Mouse (Mus musculus) naive thymus-derived CD4-positive, alpha-beta T cell, adult 5 months (primary cell): ENCODE measurements around the gene Spin2d. TPM values are rescaled to one million over a fixed set of nuclear protein-coding genes. Genes with fewer than 3 reads are reported as not detected.

Experiments
- polyA plus RNA-seq: library from polyadenylated mRNA; unstranded; fragments of 100-300 nt; shearing (Covaris generic); gene quantifications from one replicate; pipeline ENCODE4 v1.2.1, GENCODE M21; 2017

The Spin2d gene
- not detected for polyA plus RNA-seq

DNA sequence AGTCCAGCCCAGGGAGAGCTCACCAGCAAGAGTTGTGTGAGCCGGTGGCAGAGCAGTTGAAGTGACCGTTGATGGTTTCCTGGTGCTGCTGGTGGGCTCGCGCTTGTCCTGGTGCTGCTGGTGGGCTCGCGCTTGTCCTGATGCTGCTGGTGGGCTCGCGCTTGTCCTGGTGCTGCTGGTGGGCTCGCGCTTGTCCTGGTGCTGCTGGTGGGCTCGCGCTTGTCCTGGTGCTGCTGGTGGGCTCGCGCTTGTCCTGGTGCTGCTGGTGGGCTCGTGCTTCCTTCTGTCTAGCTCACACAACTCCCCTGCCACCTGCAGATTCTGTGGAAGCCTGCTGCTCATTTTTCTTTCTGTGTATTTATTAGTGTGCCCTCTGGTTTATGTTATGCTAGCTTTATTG, at the start of gene Spin2d:
Gene Spin2d (minus strand): TSS at position 101 of the 400 bp plus-strand sequence.

GRCm38 (mm10) chrX:73213819-73214564, 37.2 kb upstream of the Spin2d start, which contains the start of gene Xlr4b:
Xlr4b (plus strand) TSS chrX:73214333.

DNA sequence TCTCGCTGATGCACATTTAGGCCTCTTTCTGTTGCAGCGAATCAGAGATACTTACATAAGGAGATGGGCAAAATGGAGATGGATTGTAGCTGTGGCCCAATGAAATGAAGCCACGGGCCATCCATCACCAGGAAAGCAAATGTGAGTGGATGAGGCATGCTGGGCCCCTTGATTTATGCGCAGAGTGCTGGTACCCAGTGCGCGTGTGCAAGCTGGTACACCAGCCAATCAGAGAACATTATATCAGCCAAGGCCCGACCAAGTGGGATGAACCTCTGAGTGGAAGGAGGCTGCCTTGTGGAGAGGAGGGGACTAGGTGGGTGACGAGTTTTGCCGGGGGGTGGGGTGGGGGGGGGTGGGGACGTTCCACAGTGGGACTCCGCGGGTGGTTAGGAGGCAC, 15.1 kb upstream of the Spin2d start, which contains the start of gene Xlr3b:
Gene Xlr3b (plus strand): TSS at position 274 of the 400 bp plus-strand sequence.

DNA sequence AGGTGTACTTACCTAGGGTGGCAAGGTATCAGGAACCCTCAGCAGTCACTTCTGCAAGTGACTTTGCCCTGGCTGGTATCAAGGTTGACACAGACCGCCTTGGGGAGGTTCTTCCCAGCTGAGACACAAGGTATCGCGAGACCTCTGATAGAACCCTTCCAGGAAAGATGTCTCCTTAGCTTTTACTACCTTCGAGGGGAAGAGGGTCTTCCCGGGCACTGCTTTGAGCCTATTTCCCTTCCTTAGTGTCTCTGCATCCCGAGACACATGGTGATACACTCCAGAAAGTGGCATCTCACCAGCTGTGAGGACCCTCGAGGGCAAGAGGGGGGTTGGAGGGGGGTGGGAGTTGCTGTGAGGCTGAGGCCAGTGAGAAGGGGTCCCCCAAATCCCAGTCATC, 27.4 kb downstream of the Spin2d start, which contains the start of gene DXBay18:
Gene DXBay18 (minus strand): TSS at position 101 of the 400 bp plus-strand sequence.

DNA sequence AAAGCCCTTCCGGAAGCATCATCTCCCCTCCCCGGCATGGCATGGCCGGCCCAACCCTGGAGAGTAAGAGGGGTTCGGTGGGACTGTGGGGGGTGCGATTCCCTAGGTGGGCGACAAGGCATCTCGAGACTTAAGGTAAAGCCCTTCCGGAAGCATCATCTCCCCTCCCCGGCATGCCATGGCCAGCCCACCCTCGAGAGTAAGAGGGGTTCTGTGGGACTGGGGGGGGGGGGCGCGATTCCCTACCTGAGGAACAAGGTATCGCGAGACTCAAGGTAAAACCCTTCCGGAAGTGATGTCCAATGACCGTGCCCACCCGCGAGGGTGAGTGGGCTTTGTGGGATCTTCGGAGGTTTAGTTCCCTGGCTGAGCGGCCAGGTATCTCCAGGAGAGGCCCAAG, 28.3 kb downstream of the Spin2d start, which contains the start of gene Xlr5b:
Gene Xlr5b (plus strand): TSS at position 301 of the 400 bp plus-strand sequence.

Other genes with a start within 250 kb of the Spin2d start
- 0.53 TPM for gene Zfp185, start 189.7 kb downstream of the Spin2d start, polyA plus RNA-seq
- gene Pnma5, start 139.9 kb downstream of the Spin2d start, polyA plus RNA-seq, result not detected
- gene Pnma3, start 112.2 kb downstream of the Spin2d start, polyA plus RNA-seq, result not detected
- gene Xlr4a, start 94.5 kb downstream of the Spin2d start, polyA plus RNA-seq, result 57.4 TPM
- gene Xlr3a, start 79.9 kb downstream of the Spin2d start, polyA plus RNA-seq, result 1.7 TPM
- gene Gm14685, start 59.9 kb downstream of the Spin2d start, polyA plus RNA-seq, result 0.17 TPM
- not detected for gene Xlr5b, start 28.2 kb downstream of the Spin2d start, polyA plus RNA-seq
- not detected for gene DXBay18, start 27.5 kb downstream of the Spin2d start, polyA plus RNA-seq
- gene Xlr3b, start 15.2 kb upstream of the Spin2d start, polyA plus RNA-seq, result 29.1 TPM
- 116 TPM for gene Xlr4b, start 37.3 kb upstream of the Spin2d start, polyA plus RNA-seq
- gene F8a, start 51.3 kb upstream of the Spin2d start, polyA plus RNA-seq, result 21.3 TPM
- 66.4 TPM for gene Xlr4c, start 66.1 kb upstream of the Spin2d start, polyA plus RNA-seq
- not detected for gene Xlr3c, start 88.4 kb upstream of the Spin2d start, polyA plus RNA-seq
- gene Xlr5a, start 116.0 kb upstream of the Spin2d start, polyA plus RNA-seq, result not detected
- not detected for gene Xlr5c, start 116.0 kb upstream of the Spin2d start, polyA plus RNA-seq
- gene Gm45015, start 159.9 kb upstream of the Spin2d start, polyA plus RNA-seq, result not detected
- 10.5 TPM for gene Zfp275, start 165.6 kb upstream of the Spin2d start, polyA plus RNA-seq
- not detected for gene Gm18336, start 221.7 kb upstream of the Spin2d start, polyA plus RNA-seq
- gene Zfp92, start 234.1 kb upstream of the Spin2d start, polyA plus RNA-seq, result not detected